Mouse (Mus musculus) heart, postnatal 25 days (tissue): Measurements from ENCODE around the gene Ect2l. TPM values are rescaled to one million over a fixed set of nuclear protein-coding genes. Genes with fewer than 3 reads are reported as not detected.

ENCODE experiments used
- DNase-seq: peaks from one replicate; pipeline ENCODE4 v3.0.0; 2022; ENCODE audit warnings: low spot score
- intact Hi-C: fragments of 180-260 bp; cut with DNase I; formaldehyde crosslinking; loops from one replicate; pipeline ENCODE4 v1.15.1; 2025
- total RNA-seq, 2 experiments: library from RNA; stranded (reverse); gene quantifications; 2 replicates each; pipeline ENCODE4 v1.2.3; 2021

The Ect2l gene
- total RNA-seq, 2 experiments from 2014 or later = not detected

- intact Hi-C loops = loop anchor here (5.0 kb wide), 1 partner anchor 50 kb away; the partner anchor contains the start of gene Reps1
- DNase-seq = no peak
Measured at GRCm38 (mm10) chr10:18107471-18107870, 103.2 kb downstream of the Ect2l start.

DNA sequence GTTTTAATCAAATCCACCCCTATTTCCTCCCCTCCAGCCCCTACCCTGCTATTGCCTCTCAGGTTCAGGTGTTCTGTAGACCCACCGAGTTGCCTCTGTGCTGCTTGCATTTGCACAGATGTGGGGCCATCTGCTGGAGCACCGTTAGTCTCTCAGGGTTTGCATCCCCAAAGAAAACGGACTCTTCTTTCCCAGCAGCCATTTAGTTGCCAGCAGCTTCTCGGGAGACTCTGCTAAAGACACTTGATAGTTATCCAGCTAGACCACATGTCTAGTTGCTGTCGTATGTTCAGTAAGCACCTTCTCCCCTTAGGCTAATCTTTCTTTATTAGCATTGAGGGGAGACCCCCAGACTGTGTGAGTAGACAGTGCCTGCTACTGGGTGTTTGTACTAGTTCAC lies 108.5 kb downstream of the Ect2l start:
- intact Hi-C loops = no loop called here
- no peak for DNase-seq

GRCm38 (mm10) chr10:18090691-18091090 lies 120.0 kb downstream of the Ect2l start:
- no peak for DNase-seq
- intact Hi-C loops = no loop called here

GRCm38 (mm10) chr10:18082772-18083171 lies 127.9 kb downstream of the Ect2l start:
- no peak for DNase-seq
- intact Hi-C loops = no loop called here

GRCm38 (mm10) chr10:18081536-18081935 lies 129.2 kb downstream of the Ect2l start:
- no peak for DNase-seq
- intact Hi-C loops = no loop called here

Other genes starting within 250 kb of the Ect2l start
- 10 to 100 TPM; 28.1 to 37.9 TPM for gene Abracl, start 187.6 kb downstream of the Ect2l start, total RNA-seq
- gene Reps1, start 155.0 kb downstream of the Ect2l start, total RNA-seq = 10 to 100 TPM; 27.3 to 30.1 TPM
- 10 to 100 TPM; 10.0 to 14.3 TPM for gene Ccdc28a, start 24.1 kb upstream of the Ect2l start, total RNA-seq
- 10 to 100 TPM; 19.2 to 21.4 TPM for gene Nhsl1, start 108.1 kb upstream of the Ect2l start, total RNA-seq